Mouse (Mus musculus) urinary bladder, adult 2 months (tissue): ENCODE data around the gene Gm12569. TPM values are rescaled to one million over a fixed set of nuclear protein-coding genes. Genes with fewer than 3 reads are reported as not detected.
A peak's percentile ranks its signal among the peaks of the same experiment; 100 is the strongest.

Source experiments
- DNase-seq: peaks from one replicate; pipeline ENCODE4 v3.0.0; 2022; ENCODE audit warnings: low spot score
- polyA plus RNA-seq: library from polyadenylated mRNA; depleted of rRNA; stranded (reverse); fragments of >200 nt; gene quantifications from 2 replicates; pipeline ENCODE4 v1.2.3, GENCODE M21; 2012; rRNA removed

Gm12569 gene
- polyA plus RNA-seq = not detected in 2 replicates

DNA sequence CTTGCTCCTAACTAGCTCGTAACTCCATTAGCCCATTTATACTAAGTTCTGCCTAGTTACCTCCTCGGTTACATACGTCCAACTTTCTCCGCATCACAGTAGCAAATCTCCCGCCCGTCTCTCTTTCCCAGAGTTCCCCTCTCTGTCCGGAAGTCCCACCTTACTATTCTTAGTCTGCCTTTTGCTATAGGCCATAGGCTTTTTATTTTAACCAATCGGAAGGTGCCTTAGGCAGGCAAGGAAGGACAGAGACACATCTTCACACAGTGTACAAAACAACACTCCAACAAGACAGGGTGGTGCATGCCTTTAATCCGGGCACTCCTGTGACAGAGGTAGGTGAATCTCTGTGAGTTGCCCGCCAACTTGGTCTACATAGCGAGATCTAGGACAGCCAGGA is at the start of gene Gm12569:
Gm12569 (plus strand) TSS at position 166 of the 400 bp plus-strand sequence.
- DNase-seq = no peak

DNA sequence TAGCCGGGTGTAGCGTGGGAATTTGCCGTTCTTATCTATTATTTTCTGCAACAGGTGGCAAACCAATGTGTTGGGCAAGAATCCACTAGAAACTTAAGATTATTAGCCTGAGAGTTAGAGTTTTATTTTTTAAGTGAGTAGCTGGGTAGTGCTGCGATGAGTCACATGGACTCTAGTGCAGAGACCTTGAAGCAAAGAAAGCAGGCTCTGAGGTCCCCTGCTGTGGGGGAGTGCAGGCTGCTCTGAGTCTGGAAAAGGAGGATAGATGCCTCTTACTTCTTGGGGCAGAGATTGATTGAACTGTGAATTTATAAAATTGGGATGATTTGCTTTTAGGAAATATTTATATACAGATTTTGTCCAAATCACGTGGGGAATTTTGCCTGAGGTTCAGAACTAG is 17.5 kb upstream of the Gm12569 start:
- DNase-seq = no peak

DNA sequence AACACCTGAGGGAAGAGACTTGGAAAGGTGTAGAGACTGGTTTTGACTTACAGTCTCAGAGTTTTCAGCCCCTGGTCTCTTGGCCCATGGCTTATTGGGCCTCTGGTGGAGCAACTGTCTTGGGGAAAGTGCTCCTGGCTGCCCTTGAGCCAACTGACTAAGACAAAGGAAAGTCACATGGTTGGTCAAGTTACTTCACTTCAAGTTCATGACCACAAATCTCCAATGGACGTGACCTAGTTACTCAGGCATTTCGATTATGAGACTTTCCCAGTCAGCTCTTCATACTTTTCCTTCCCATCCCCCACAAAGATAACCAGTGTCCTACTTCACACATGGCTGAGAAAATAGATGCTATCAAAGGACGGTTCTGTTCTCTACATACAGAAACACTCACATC is 12.5 kb upstream of the Gm12569 start:
- no peak for DNase-seq

- no peak for DNase-seq
These were observed 8.8 kb upstream of the Gm12569 start for GRCm38 (mm10) chr11:51211426-51211825.

DNA sequence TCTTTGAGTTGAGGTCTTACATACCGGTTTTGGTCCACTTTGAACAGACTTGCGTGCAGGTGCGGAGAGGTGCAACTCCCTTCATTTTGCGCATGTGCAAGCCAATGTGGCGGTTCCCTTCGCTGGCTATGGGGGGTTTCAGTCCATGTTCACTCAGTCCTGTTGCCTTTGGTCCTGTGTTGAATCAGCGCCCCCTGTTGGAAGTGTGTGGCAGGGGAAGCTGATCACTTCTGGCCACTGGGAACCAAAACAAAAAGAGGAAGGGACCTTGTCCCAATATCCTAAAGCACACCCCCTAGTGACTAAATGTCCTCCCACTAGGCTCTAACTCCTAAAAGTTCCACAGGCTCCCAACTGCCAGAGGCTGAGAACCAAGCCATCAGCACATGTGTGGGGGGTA is 6.3 kb upstream of the Gm12569 start:
- no peak for DNase-seq

DNA sequence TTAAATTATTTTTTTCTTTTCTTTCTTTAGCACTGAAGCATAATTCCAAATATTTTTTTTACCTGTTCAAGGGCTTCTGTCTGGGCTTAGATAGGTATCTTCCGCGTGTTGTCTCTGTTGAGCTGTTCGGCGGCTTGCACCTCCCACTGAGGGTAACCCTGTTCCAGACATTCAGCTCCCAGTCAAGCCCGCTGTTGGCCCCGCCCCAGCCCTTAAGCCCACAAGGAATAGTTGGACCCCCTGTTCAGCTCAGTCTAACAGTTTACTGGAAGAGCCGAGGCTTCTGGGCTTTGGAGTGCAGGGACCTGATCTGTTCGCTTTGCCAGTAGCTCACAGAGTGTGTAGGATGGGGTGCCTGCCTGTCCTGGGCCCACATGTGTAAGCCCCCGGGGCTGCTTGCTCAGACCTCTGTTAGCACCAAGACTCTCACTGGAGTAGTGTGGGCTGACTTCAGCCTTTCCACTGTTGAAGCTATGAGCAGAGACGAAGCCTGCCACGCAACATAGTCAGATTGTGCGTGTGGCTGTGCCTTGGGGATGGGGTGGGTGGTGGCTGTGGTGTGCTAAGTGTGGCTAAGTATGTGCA is 785 bp upstream of the Gm12569 start:
- no peak for DNase-seq

DNA sequence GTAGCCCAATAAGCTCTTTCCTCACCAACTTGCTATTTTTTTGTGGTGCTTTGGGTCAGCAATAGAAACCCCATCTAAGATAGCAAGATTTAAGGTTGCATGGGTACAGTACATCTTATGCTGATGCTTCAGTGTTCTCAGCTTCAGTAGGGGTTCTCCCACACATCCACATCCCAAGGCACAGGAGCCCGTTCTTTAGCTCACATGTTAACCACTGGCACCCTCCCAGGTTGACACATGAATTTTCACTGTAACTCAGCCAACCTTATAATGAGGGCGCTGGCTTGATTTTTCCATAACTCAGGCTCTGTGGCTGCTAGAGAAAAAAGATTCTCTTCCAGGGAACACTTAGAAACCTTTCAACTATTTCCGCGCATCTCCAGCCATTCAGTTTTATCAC is 6.8 kb downstream of the Gm12569 start:
- DNase-seq = no peak

DNA sequence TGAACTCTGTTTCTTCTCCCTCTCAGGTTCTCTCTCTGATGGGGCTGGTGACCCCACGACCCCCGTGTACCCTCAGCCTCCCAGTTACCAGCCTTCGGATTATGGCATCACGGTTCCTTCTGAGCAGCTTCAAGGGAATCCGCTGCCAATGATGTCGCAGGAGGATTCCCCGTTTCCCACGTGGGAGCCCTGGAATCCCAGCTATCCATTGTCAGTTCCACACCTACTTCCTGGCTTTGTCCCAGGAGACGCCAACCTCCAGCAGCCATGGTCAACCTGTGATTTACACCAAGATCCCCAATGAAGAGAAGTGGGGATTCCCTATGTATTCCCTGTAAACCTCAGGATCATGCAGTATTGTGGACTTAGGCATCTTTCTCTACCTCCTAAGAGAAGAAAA is 14.4 kb downstream of the Gm12569 start:
- DNase-seq = no peak

- DNase-seq = no peak
These were observed 22.6 kb downstream of the Gm12569 start for GRCm38 (mm10) chr11:51242897-51243296.

- DNase-seq = no peak
These were observed 36.7 kb downstream of the Gm12569 start for GRCm38 (mm10) chr11:51257006-51257405.

- DNase-seq = no peak
These were observed 41.5 kb downstream of the Gm12569 start, which contains the start of gene Clk4 for GRCm38 (mm10) chr11:51261680-51262219. TSS of gene Clk4 (plus strand) at chr11:51261730.

DNA sequence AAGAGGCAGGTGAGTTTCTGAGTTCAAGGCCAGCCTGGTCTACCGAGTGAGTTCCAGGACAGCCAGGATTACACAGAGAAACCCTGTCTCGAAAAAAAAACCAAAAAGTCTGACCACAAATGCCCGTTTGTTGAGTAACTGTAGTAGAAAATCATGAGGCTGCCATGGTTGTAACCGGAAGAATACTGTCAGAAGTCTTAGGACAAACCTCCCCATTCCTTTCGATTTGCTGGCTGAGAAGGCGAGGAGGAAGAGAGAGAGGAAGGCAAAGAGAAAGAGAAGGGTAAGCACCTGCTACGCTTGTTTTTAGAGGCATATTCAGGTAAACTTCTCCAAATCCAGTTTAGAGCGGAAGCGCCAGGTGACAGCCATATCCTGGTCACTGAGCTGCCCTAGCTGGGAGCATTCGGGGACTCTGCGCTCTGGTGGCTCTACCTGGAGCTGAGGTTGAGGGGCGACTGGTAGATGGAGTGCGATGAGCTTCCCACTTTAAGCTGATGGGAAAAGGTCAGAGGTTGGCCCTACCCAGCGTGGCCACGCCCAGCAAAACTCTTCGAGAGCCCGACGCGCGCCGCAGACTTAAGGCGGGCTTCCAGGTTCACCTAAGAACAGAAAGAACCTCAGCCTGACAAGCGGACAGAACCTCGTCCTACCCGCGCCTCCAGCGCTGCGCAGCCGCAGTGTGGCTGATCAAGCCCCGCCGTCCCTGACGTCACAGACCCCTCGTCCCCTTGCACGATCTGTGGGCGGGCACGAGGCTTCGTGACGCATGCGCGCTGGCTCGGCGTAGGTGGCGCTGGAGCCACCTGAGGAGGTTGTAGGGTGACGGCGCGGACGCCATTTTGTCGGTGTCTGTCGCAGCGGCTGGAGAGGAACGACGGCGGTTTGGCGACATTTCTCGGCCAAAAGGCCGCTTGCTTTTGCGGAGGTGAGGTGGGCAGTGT is 42.3 kb downstream of the Gm12569 start, which contains the start of gene BC049762:
BC049762 (minus strand) TSS at position 705 of the 944 bp plus-strand sequence.
- peak; percentile 98 for DNase-seq

DNA sequence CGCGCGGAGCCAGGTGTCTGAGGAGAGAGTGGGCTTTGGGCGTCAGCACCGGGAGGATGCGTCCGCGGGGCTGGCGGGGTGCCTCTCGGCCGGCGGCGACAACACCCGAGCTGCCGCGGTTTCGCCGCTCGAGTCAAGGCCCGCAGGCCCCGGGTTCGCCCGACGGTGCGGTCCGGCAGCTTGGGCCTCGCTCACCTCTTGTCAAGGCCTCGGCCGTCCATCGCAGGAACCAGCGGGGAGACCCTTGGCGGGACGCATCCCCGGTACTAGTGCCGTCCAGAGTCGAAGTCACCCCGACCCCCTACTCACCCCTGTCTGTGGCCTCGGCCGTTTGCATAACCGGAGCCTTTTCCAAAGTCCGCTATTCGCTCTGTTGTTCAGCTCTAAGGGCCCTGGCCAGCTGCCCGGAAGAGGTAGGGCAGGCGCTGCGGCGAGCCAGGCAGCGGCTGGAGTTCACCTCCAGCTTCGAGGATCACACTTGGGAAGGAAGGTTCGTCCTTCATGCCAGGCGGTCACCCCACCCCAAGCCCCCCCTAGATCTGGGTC is 43.1 kb downstream of the Gm12569 start:
- no peak for DNase-seq

DNA sequence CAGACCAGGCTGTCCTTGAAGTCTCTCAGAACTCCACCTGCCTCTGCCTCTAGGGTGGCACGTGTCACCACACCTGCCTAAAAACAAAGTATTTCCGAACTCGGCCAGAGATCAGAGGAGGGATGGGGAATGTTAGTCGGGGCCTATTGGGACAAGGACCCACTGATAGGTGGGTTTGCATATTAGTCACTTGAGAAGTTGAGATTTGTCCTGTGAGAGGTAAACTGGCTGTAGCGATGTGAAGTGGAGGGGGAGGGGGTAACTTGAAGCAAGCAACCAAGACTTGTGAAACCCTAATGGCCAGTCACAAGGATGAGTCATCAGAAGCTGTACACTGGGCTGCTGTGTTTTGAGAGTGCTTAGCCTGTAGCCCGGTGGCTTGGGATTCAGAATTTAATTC is 44.1 kb downstream of the Gm12569 start:
- DNase-seq = no peak

GRCm38 (mm10) chr11:51265326-51265725 is 45.1 kb downstream of the Gm12569 start:
- DNase-seq = no peak

- DNase-seq = no peak
These were observed 54.1 kb downstream of the Gm12569 start for GRCm38 (mm10) chr11:51274418-51274817.

Other genes with a start within 250 kb of the Gm12569 start
- gene Olfr1377, start 238.5 kb upstream of the Gm12569 start, polyA plus RNA-seq = not detected in 2 replicates
- gene Olfr51, start 216.9 kb upstream of the Gm12569 start, polyA plus RNA-seq = not detected in 2 replicates
- gene Olfr54, start 206.2 kb upstream of the Gm12569 start, polyA plus RNA-seq = not detected in 2 replicates
- gene Olfr1375, start 172.4 kb upstream of the Gm12569 start, polyA plus RNA-seq = not detected in 2 replicates
- 5.1 and 6.9 TPM in 2 replicates for gene Zfp354a, start 161.2 kb upstream of the Gm12569 start, polyA plus RNA-seq
- 126 and 140 TPM in 2 replicates for gene Clk4, start 41.3 kb downstream of the Gm12569 start, polyA plus RNA-seq
- 0.37 TPM in 1 of 2 replicates, not detected in the other for gene BC049762, start 42.6 kb downstream of the Gm12569 start, polyA plus RNA-seq
- 2.6 and 3.2 TPM in 2 replicates for gene Col23a1, start 69.4 kb downstream of the Gm12569 start, polyA plus RNA-seq